Mouse (Mus musculus): ENCODE measurements around the gene Rhbdl1.

Gene Rhbdl1

DNA sequence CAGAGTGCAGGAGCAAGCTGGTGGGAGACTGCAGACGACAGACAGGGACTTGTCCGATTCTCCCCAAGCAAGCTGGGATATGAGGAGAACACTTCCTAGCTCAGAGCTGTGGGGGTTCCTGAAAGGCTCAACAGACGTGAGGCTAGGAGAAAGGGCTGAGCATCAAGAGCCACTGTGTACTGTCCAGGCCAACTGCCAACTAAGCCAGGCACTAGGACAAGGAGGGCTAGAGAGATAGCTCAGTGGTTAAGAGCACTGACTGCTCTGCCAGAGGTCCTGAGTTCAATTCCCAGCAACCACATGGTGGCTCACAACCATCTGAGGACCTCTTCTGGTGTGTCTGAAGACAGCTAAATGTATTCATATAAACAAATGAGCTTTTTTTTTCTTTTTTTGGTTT lies 5.4 kb upstream of the Rhbdl1 start:
- ATAC-seq (ENCODE audit: insufficient number of reproducible peaks, low FRiP score, low TSS enrichment): no peak

DNA sequence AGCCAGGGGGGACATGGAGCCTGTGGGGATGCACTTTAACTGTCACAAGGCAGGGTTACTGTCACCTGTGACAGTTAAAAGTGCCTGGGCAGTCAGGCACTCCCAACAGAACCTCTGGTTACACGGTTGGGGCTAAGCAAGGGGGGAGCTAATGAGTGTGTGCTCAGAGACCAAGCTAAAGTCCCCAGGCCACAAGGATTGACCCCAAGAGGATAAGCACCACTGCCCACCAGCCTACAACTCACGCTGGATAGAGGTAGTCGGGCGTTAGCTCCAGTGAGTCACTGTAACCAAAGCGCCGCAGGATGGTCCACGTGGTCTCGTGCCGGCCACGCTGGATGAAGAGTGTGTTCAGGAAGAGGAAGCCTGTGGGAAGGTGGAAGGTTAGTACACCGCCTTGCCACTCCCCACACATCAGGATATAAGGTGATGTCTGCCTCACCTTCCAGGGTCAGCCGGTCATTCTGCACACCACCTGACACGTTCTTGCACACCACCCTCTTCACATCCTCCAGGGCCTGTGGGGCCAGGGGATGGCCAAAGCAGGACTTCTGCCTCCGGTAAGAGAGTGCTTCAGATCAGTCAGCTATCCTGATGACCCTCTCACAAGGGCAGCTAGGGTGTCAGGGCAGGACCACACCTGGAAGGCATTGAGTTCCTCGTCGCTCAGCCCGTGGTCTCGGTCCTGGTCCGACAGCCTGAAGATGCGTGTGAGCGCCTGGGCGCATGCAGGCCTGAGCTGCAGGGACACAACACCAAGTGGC lies 4.2 kb upstream of the Rhbdl1 start, which contains the start of gene Gm20683:
TSS of gene Gm20683 (minus strand) at position 647 of the 764 bp plus-strand sequence.
- ATAC-seq (ENCODE audit: insufficient number of reproducible peaks, low FRiP score, low TSS enrichment): no peak

DNA sequence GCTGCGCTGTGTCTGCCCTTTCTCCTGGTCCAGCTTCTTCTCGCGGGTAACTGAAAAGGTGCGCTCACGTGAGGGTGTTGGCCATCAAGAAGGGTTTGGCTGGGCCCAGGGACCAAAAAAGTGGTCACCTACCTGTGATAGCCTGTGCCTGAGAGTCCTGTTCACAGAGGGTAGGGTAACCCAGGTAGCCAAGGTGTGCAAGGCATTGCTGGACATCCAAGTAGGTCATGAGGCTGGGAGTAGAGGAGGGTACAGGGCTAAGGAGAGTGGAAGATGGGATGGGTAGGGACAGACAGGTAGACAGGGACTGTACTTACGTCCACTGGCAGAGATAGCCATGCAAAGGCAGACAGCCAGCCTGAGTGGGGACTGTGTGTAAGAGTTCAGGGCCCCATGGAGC lies 3.4 kb upstream of the Rhbdl1 start:
- no peak for ATAC-seq (ENCODE audit: insufficient number of reproducible peaks, low FRiP score, low TSS enrichment)

- no peak for ATAC-seq (ENCODE audit: insufficient number of reproducible peaks, low FRiP score, low TSS enrichment)
Measured at GRCm38 (mm10) chr17:25839455-25840235, 2.5 kb upstream of the Rhbdl1 start.

DNA sequence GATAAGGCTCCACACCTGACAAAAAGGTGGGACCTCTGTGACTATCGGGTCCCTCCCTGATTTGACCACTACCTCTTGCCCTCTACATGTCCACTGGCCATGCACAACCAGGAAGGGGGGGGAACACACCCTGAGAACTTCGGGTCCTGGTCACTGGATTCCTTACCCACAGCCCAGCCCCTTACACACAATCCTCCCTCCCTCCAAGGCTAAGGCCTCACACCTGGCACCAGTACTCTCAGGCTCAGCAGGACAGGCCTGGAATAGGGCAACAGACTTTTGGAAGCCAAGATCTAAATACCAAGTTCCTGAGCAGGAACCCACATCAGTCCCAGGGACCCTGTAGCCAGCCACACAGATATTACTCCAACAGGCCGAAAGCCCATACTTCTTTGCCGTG lies 1.8 kb upstream of the Rhbdl1 start:
- ATAC-seq (ENCODE audit: insufficient number of reproducible peaks, low FRiP score, low TSS enrichment): no peak

- ATAC-seq (ENCODE audit: insufficient number of reproducible peaks, low FRiP score, low TSS enrichment): no peak
Measured at GRCm38 (mm10) chr17:25837533-25837932, 438 bp upstream of the Rhbdl1 start.

- no peak for ATAC-seq (ENCODE audit: insufficient number of reproducible peaks, low FRiP score, low TSS enrichment)
Measured at GRCm38 (mm10) chr17:25836397-25837075, 559 bp downstream of the Rhbdl1 start.

- no peak for ATAC-seq (ENCODE audit: insufficient number of reproducible peaks, low FRiP score, low TSS enrichment)
Measured at GRCm38 (mm10) chr17:25835816-25836215, 1.3 kb downstream of the Rhbdl1 start.

DNA sequence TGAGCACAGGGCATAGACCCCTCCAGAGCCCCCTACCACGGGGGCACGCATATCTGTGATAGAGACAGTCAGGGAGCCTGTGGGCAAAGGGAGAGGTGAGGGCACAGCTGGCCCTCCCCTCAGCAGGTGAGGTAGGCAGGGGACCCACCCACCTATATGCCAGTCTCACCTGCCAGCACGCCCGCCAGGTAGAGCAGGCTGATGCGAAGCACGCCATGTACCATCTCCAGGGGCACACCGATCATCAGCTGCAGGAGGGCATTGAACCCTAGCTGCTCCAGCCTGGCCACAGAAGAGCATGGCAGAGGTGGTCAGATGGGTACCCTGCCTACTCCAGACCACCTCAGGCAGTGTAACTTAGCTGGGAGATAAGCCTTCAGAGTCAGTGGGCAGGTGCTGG lies 1.8 kb downstream of the Rhbdl1 start:
- no peak for ATAC-seq (ENCODE audit: insufficient number of reproducible peaks, low FRiP score, low TSS enrichment)

DNA sequence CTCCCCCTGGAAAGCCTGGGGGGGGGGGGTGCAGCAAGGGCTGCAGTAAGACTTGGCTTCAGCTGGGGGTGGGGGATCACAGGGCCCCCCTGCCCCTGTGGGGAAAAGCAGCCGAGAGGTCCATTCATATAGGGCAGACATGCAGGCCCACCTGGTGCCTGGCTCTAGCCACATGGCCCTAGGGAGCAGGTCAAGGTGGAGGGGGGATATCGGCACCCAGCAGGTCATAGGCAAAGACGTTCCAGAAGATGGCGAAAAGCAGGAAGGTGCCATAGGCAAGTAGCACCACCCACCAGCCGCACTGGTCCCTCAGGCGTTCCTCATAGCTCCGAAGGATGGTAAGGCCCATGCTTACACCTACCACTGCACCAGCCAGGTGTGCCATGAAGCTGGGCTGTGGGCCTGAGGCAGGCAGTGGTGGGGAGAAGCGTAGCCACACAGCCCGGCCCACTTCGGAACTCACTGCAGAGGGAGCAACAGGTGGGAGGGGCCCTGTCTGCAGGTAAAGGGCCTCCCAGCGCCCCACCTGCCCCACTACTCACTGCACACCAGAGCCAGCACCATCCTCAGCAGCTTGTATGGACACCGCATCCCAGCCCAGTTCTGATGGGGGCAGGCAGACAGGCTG lies 2.4 kb downstream of the Rhbdl1 start:
- ATAC-seq (ENCODE audit: insufficient number of reproducible peaks, low FRiP score, low TSS enrichment): no peak

DNA sequence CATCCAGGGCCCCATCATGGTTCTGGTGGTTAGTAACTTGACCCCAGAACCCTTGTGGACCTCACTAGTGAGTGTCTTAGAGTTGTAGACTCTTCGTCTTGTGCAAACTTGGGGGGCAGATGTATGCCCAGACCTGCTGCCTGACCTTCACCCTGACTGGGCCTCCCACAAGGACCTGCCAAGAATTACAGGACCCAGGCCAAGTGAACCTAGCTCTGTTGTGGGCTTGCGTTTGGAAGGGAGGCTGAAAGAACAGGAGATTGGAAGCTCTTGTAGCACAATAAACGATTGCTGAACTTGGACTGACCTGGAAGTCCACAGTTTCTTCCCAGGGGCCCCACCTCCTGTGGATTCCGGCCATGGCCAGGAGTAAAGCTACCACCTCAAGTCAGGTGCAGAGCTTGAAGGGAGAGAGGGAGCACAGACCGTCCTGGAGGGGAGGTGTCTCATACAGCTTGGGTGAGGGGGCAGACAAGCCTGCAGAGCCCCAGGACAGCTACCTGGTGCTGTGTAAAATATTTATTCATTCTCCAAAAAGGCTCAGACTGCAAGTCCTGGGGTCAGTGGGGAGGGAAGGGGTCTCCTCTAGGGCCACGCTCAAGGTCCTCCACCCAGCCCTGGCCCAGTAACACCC lies 3.0 kb downstream of the Rhbdl1 start:
- ATAC-seq (ENCODE audit: insufficient number of reproducible peaks, low FRiP score, low TSS enrichment): no peak

GRCm38 (mm10) chr17:25833291-25833663 lies 3.8 kb downstream of the Rhbdl1 start, which contains the start of gene Stub1:
Gene Stub1, minus strand, starts transcription at chr17:25833404.
- ATAC-seq (ENCODE audit: insufficient number of reproducible peaks, low FRiP score, low TSS enrichment): 0 out of 2 replicates have a peak, but pooled peaks have one; percentile 2

DNA sequence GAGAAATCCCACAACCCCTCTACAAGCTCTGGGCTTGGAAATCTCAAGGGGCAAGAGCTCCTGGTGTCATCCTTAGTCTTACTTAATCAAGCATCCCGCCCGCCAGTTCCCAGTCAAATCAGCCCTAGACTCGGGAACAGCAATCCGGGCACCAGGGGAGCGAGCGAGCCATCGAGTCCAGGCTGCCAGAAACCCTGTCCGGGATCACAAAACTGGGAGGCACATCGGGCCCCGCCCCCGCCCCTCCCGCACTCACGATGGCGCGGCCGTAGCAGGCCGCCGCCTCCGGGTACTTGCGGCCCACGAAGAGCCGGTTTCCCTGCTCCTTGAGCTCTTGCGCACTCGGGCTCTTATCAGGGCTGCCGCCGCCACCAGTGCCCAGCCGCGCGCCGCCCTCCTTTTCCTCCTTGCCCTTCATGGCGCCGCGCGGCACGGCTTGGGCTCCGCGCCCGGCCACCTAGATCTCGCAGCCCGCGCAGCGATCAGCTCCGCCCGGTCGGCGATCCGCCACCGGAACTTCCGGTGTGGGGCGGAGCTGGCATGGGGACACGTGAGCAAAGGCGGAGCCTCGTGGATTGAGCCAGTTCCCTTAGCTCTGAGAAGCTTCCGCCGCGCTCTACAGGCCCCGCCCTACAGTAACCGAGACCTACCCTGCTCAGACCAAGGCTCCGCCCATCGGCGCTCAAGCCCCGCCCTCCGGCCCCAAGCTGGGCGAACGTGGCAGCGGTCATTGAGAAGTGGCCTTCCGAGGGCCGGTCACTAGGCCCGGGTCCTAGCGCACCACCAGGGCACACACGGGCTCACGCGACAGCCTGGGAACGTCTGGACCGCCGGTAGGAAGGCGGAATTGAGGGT lies 4.4 kb downstream of the Rhbdl1 start:
- peak; percentile 62 for ATAC-seq (ENCODE audit: insufficient number of reproducible peaks, low FRiP score, low TSS enrichment)

DNA sequence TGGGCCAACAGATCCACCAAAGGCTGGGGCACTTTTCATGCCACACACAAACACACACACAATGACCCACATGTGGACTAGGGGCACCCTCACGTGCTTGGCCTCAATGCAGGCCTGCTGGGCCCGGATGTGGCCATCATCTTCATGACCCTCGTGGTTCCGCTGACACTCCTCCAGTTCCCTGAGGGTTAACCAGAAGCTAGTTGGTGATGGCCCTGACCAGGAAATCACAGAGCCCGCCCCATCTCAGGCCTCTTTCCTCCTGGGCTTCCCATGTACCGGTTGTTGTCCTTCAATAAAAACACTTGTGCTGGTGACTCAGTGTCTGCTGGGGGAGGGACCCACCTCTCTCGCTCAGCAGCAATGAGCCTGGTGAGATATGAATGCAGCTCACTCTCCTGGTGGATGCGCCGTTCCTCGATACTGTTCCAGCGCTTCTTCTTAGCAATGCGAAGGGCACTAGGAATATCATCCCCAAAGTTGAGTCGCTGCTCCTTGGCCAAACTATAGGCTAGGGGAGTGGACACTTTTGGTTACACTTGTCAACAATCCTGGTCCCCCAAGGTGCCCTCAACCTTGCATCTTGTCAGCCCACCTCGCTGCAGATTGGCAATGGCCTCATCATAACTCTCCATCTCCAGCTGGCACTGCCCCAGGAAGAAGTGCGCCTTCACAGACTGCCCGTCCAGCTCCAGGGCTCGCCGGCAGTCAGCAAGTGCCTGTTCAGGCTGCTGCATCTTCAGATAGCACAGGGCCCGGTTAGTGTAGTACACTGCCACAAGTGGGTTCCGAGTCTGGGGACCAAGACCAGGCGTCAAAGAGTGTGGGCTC lies 5.4 kb downstream of the Rhbdl1 start:
- ATAC-seq (ENCODE audit: insufficient number of reproducible peaks, low FRiP score, low TSS enrichment): no peak

DNA sequence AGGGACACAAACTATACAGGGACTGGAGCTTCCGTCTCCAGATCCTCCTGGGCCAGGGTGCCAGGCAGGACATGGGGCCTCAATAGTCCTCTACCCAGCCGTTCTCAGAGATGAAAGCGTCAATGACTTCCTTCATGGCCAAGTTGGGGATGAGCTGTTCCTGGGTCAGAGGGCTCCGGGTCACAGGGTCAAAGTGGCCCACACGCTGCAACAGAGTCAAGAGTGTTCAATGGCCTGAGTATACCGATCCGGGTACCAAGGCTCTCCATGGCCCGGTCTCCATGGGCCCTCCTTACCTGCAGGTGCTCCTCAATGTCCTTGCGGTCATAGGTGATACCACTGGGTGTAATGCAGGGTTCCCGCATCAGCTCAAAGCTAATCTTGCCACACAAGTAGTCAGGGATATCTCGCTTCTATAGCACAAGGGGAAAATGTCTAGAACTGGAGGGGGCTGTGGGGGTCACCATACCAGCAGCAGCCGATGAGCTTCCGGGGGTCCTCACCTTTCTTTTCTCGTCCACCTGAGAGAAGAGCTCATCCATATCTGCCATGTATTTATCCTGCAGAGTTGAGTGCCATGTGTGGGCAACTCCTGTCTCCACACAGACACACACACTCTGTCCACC lies 6.2 kb downstream of the Rhbdl1 start:
- ATAC-seq (ENCODE audit: insufficient number of reproducible peaks, low FRiP score, low TSS enrichment): no peak

DNA sequence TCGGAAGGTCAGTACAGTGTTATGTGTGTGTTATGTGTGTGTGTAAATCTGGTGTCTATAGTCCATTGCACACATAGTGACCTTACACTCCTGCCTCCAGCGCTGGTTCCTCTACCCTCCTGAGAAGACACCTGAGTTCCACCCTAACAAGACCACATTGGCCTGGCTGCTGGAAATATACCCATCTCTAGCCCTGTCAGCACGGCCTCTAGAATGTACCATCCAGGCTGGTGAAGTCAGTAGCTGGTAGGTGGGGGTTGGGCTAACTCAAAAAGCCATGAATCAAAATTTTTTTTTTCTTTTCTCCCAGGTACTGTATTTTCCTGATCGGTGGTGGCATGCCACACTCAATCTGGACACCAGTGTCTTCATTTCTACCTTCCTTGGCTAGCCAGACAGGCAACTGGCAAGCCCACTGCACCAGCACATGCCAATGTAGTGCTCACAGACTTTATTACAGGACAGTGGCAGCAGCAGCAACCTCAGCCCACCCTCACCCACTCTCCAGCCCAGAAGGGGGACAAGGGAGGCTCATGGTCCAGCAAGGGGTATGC lies 6.8 kb downstream of the Rhbdl1 start:
- no peak for ATAC-seq (ENCODE audit: insufficient number of reproducible peaks, low FRiP score, low TSS enrichment)

DNA sequence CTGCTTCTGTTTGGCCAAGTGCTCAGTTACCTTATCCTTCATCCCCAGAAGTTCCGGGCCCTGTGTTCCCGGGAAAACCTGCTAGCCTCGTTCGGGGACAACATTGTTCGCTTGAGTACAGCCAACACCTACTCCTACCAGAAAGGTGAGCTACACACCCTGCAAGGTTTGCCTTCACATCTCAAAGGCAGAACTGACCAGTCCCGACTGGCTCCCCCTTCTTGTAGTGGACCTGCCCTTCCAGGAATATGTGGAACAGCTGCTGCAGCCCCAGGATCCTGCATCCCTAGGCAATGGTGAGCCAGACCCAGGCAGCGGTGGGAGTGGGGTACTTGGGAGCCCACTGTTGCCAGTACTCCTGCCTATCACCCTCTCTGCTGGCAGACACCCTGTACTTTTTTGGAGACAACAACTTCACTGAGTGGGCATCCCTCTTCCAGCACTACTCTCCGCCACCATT lies 7.5 kb downstream of the Rhbdl1 start:
- no peak for ATAC-seq (ENCODE audit: insufficient number of reproducible peaks, low FRiP score, low TSS enrichment)
